Mouse (Mus musculus) lung, adult 2 months (tissue): ENCODE data around the gene Man2a1.

ENCODE experiments used
- CTCF ChIP-seq: fragments of 200-500 bp; IDR thresholded peaks from 2 replicates; pipeline ENCODE4 v1.5.1; 2011; ENCODE audit warnings: mild to moderate bottlenecking, low read length, control low read depth; ENCODE audit not compliant: insufficient read depth
- POLR2A ChIP-seq: fragments of 200-500 bp; IDR thresholded peaks from 2 replicates; pipeline ENCODE4 v1.6.1; 2011; ENCODE audit warnings: low read depth, mild to moderate bottlenecking, control low read depth, low read length, borderline replicate concordance; ENCODE audit errors: extremely low read depth

DNA sequence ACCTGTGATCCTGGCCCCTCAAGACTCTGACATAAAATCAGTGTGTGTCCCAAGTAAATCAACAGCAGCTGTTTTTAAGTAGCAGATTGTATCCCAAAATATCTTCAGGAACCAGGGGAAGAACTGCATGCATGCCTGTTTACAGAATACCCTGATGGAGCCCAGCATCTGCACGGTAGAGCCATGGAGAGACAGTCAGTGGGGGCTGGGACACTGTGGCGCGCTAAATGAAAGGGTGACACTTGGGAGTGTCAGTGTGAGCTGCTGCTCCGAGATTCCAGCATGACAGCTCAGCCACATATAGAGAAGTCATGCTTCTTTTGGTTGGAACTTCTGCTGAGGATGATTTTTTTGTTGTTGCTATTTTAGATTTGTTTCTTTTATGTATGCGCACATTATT, 192.1 kb downstream of the Man2a1 start:
- no peak for TF ChIP-seq CTCF
- TF ChIP-seq POLR2A = no peak
